Mouse (Mus musculus): Measurements from ENCODE around the gene Iqcg.
A peak's percentile ranks its signal among the peaks of the same experiment; 100 is the strongest.

Gene Iqcg

GRCm38 (mm10) chr16:33019117-33019770 lies 36.8 kb downstream of the Iqcg start:
- peaks cover 40% of the 10 kb centered on the region for H3K36me3 ChIP-seq (ENCODE audit: insufficient read depth, low read length)
- peaks cover 39% of the 10 kb centered on the region for H3K4me1 ChIP-seq (replicated peaks; ENCODE audit: low read depth, low read length)
- peak overlapping the region; percentile 49 for H3K4me3 ChIP-seq (replicated peaks; ENCODE audit: low read length)
- H3K9me3 ChIP-seq (ENCODE audit: low read length), result no peaks in the 10 kb centered on the region
- no peaks in the 10 kb centered on the region for H3K27me3 ChIP-seq (ENCODE audit: insufficient read depth, low read length)
- no peak for TF ChIP-seq POU5F1 (IDR thresholded peaks at IDR 0.05; ENCODE audit: borderline replicate concordance, low read length)
- no peak for TF ChIP-seq NANOG (IDR thresholded peaks at IDR 0.05; ENCODE audit: borderline replicate concordance, low read length)
- no peak for TF ChIP-seq CTCF (conservative IDR thresholded peaks at IDR 0.05; ENCODE audit: low read length)

- TF ChIP-seq NANOG (IDR thresholded peaks at IDR 0.05; ENCODE audit: borderline replicate concordance, low read length) (no peak), POU5F1 (IDR thresholded peaks at IDR 0.05; ENCODE audit: borderline replicate concordance, low read length) (no peak), CTCF (conservative IDR thresholded peaks at IDR 0.05; ENCODE audit: low read length) (no peak)
- H3K27me3 ChIP-seq (ENCODE audit: insufficient read depth, low read length), result no peaks in the 10 kb centered on the region
- no peak overlapping the region for H3K4me3 ChIP-seq (replicated peaks; ENCODE audit: low read length)
- H3K36me3 ChIP-seq (ENCODE audit: insufficient read depth, low read length), result peaks cover 53% of the 10 kb centered on the region
- H3K9me3 ChIP-seq (ENCODE audit: low read length), result no peaks in the 10 kb centered on the region
- peaks cover 43% of the 10 kb centered on the region for H3K4me1 ChIP-seq (replicated peaks; ENCODE audit: low read depth, low read length)
Observed at GRCm38 (mm10) chr16:33017677-33018349, 38.2 kb downstream of the Iqcg start.

GRCm38 (mm10) chr16:33015986-33016385 lies 40.0 kb downstream of the Iqcg start:
- Histone ChIP-seq H3K4me1 (replicated peaks; ENCODE audit: low read depth, low read length) (peaks cover 55% of the 10 kb centered on the region), H3K4me3 (replicated peaks; ENCODE audit: low read length) (no peak overlapping the region), H3K9me3 (ENCODE audit: low read length) (no peaks in the 10 kb centered on the region), H3K27me3 (ENCODE audit: insufficient read depth, low read length) (no peaks in the 10 kb centered on the region), H3K36me3 (ENCODE audit: insufficient read depth, low read length) (peaks cover 65% of the 10 kb centered on the region)
- no peak for TF ChIP-seq CTCF (conservative IDR thresholded peaks at IDR 0.05; ENCODE audit: low read length)
- TF ChIP-seq POU5F1 (IDR thresholded peaks at IDR 0.05; ENCODE audit: borderline replicate concordance, low read length), result no peak
- no peak for TF ChIP-seq NANOG (IDR thresholded peaks at IDR 0.05; ENCODE audit: borderline replicate concordance, low read length)

- Histone ChIP-seq H3K4me3 (replicated peaks; ENCODE audit: low read length) (no peak overlapping the region), H3K9me3 (ENCODE audit: low read length) (no peaks in the 10 kb centered on the region), H3K36me3 (ENCODE audit: insufficient read depth, low read length) (peaks cover 68% of the 10 kb centered on the region), H3K4me1 (replicated peaks; ENCODE audit: low read depth, low read length) (peaks cover 51% of the 10 kb centered on the region), H3K27me3 (ENCODE audit: insufficient read depth, low read length) (no peaks in the 10 kb centered on the region)
- TF ChIP-seq CTCF (conservative IDR thresholded peaks at IDR 0.05; ENCODE audit: low read length) (no peak), POU5F1 (IDR thresholded peaks at IDR 0.05; ENCODE audit: borderline replicate concordance, low read length) (no peak), NANOG (IDR thresholded peaks at IDR 0.05; ENCODE audit: borderline replicate concordance, low read length) (no peak)
Observed at GRCm38 (mm10) chr16:33015396-33015907, 40.6 kb downstream of the Iqcg start.

GRCm38 (mm10) chr16:33014921-33015320 lies 41.1 kb downstream of the Iqcg start:
- TF ChIP-seq CTCF (conservative IDR thresholded peaks at IDR 0.05; ENCODE audit: low read length) (no peak), NANOG (IDR thresholded peaks at IDR 0.05; ENCODE audit: borderline replicate concordance, low read length) (no peak), POU5F1 (IDR thresholded peaks at IDR 0.05; ENCODE audit: borderline replicate concordance, low read length) (no peak)
- H3K36me3 ChIP-seq (ENCODE audit: insufficient read depth, low read length), result peaks cover 71% of the 10 kb centered on the region
- no peaks in the 10 kb centered on the region for H3K27me3 ChIP-seq (ENCODE audit: insufficient read depth, low read length)
- H3K9me3 ChIP-seq (ENCODE audit: low read length), result no peaks in the 10 kb centered on the region
- H3K4me3 ChIP-seq (replicated peaks; ENCODE audit: low read length), result no peak overlapping the region
- peaks cover 47% of the 10 kb centered on the region for H3K4me1 ChIP-seq (replicated peaks; ENCODE audit: low read depth, low read length)

- Histone ChIP-seq H3K4me1 (replicated peaks; ENCODE audit: low read depth, low read length) (peaks cover 39% of the 10 kb centered on the region), H3K36me3 (ENCODE audit: insufficient read depth, low read length) (peaks cover 83% of the 10 kb centered on the region), H3K4me3 (replicated peaks; ENCODE audit: low read length) (no peak overlapping the region), H3K27me3 (ENCODE audit: insufficient read depth, low read length) (no peaks in the 10 kb centered on the region), H3K9me3 (ENCODE audit: low read length) (no peaks in the 10 kb centered on the region)
- no peak for TF ChIP-seq NANOG (IDR thresholded peaks at IDR 0.05; ENCODE audit: borderline replicate concordance, low read length)
- TF ChIP-seq POU5F1 (IDR thresholded peaks at IDR 0.05; ENCODE audit: borderline replicate concordance, low read length), result no peak
Observed at GRCm38 (mm10) chr16:33013801-33014200, 42.2 kb downstream of the Iqcg start.

GRCm38 (mm10) chr16:33010166-33010565 lies 45.9 kb downstream of the Iqcg start:
- H3K36me3 ChIP-seq (ENCODE audit: insufficient read depth, low read length), result peaks cover 90% of the 10 kb centered on the region
- H3K27me3 ChIP-seq (ENCODE audit: insufficient read depth, low read length), result no peaks in the 10 kb centered on the region
- H3K9me3 ChIP-seq (ENCODE audit: low read length), result no peaks in the 10 kb centered on the region
- H3K4me3 ChIP-seq (replicated peaks; ENCODE audit: low read length), result no peak overlapping the region
- TF ChIP-seq POU5F1 (IDR thresholded peaks at IDR 0.05; ENCODE audit: borderline replicate concordance, low read length) (no peak), CTCF (conservative IDR thresholded peaks at IDR 0.05; ENCODE audit: low read length) (no peak), NANOG (IDR thresholded peaks at IDR 0.05; ENCODE audit: borderline replicate concordance, low read length) (no peak)
- H3K4me1 ChIP-seq (replicated peaks; ENCODE audit: low read depth, low read length), result peaks cover 34% of the 10 kb centered on the region

GRCm38 (mm10) chr16:33007436-33007835 lies 48.6 kb downstream of the Iqcg start:
- Histone ChIP-seq H3K4me3 (replicated peaks; ENCODE audit: low read length) (no peak overlapping the region), H3K27me3 (ENCODE audit: insufficient read depth, low read length) (no peaks in the 10 kb centered on the region), H3K36me3 (ENCODE audit: insufficient read depth, low read length) (peaks cover 69% of the 10 kb centered on the region), H3K9me3 (ENCODE audit: low read length) (no peaks in the 10 kb centered on the region), H3K4me1 (replicated peaks; ENCODE audit: low read depth, low read length) (peaks cover 14% of the 10 kb centered on the region)
- no peak for TF ChIP-seq POU5F1 (IDR thresholded peaks at IDR 0.05; ENCODE audit: borderline replicate concordance, low read length)
